Mouse (Mus musculus) ovary, postnatal 10 days (tissue): ENCODE results near the gene Pik3ap1.
"Not testable (repeated sequence)": the region's sequence is repeated elsewhere in the genome, so short reads cannot be mapped to it uniquely, and the experiment has no call there.

Experiments
- DNase-seq: peaks from one replicate; pipeline ENCODE4 v3.0.0; 2022; ENCODE audit warnings: low spot score

The Pik3ap1 gene

GRCm38 (mm10) chr19:41384922-41385508 is at the start of gene Pik3ap1:
Gene Pik3ap1 (minus strand): TSS chr19:41385102.
- no peak for DNase-seq

DNA sequence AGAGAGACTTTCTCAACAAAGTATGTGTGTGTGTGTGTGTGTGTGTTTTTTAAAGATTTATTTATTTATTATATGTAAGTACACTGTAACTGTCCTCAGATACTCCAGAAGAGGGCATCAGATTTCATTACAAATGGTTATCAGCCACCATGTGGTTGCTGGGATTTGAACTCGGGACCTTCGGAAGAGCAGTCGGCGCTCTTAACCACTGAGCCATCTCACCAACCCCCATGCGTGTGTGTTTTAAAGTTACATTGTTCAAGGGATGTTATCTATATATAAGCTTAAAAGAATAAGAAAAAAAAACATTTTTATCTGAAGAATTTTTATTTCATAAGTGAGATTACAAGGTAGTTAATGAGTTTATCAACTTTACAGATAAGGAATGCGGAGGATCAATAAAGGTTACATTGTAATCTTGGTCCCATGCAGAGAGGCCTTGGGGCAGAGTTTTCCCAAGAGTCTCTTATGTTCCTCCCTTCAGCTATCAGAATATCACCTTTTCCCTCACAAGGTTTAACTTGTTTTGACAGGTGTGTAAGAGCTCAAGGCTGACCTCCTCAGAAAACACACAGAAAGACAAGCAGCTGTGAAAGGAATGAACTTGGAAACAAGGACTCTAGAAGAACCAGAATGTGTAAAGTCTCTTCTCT is 46.7 kb upstream of the Pik3ap1 start:
- DNase-seq, result not testable (repeated sequence)

- DNase-seq, result not testable (repeated sequence)
Observed at GRCm38 (mm10) chr19:41425927-41426772, 41.2 kb upstream of the Pik3ap1 start.

- DNase-seq, result no peak
Observed at GRCm38 (mm10) chr19:41421264-41421663, 36.4 kb upstream of the Pik3ap1 start.

GRCm38 (mm10) chr19:41418786-41419185 is 33.9 kb upstream of the Pik3ap1 start:
- no peak for DNase-seq

GRCm38 (mm10) chr19:41417995-41418394 is 33.1 kb upstream of the Pik3ap1 start:
- no peak for DNase-seq

GRCm38 (mm10) chr19:41416201-41416600 is 31.3 kb upstream of the Pik3ap1 start:
- no peak for DNase-seq

- DNase-seq, result no peak
Observed at GRCm38 (mm10) chr19:41402603-41403002, 17.7 kb upstream of the Pik3ap1 start.

GRCm38 (mm10) chr19:41390856-41391255 is 6.0 kb upstream of the Pik3ap1 start:
- no peak for DNase-seq

DNA sequence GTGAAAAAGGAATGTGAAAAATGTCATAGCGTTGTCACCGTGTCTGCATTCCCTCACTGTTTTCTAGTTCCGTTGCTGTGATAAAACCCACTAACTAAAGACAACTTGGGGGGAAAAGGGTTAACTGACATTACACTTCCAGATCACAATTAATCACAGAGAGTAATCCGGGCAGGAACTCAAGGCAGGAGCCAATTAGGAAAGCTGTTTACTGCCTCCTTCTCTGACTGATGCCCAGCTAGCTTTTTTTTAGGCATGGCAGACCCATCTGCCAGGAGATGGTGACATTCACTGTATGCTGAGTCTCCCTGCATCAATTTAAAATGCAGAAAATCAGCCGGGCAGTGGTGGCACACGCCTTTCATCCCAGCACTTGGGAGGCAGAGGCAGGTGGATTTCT is 4.4 kb upstream of the Pik3ap1 start:
- no peak for DNase-seq

GRCm38 (mm10) chr19:41388242-41388641 is 3.3 kb upstream of the Pik3ap1 start:
- no peak for DNase-seq

GRCm38 (mm10) chr19:41387262-41387661 is 2.4 kb upstream of the Pik3ap1 start:
- DNase-seq, result no peak

- DNase-seq, result no peak
Observed at GRCm38 (mm10) chr19:41384406-41384851, 473 bp downstream of the Pik3ap1 start.

- no peak for DNase-seq
Observed at GRCm38 (mm10) chr19:41382391-41382978, 2.4 kb downstream of the Pik3ap1 start.

DNA sequence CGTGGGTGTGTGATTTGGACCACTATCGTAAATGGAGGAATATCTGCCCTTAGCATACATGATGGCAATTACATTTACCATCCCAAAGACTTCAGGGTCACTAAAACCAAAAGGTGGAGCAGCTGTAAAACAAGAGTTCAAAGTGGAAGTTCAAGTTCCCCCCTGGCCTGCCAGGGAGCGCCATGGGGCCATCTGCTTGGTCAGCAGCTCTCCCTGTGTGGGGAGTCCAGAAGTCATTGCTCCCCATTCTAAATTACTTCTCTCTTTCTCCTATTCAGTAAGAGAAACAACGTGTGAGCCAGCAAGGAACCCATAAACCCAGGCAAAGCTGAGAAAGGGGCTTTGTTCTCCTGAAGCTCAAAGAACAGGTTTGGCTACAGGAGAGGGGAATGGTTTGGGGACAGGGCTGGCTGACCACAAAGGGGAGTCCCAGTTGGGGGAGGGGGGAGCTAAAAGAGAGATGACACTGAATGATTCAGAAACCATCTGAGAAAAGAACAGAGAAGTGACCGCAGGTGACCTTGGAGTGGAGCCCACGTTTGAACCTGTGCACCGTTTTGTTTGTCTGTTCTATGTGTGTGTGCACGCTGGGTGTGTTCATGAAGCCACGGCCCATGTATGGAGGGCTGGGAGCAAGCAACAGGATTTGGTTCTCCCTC is 3.2 kb downstream of the Pik3ap1 start:
- DNase-seq, result no peak

DNA sequence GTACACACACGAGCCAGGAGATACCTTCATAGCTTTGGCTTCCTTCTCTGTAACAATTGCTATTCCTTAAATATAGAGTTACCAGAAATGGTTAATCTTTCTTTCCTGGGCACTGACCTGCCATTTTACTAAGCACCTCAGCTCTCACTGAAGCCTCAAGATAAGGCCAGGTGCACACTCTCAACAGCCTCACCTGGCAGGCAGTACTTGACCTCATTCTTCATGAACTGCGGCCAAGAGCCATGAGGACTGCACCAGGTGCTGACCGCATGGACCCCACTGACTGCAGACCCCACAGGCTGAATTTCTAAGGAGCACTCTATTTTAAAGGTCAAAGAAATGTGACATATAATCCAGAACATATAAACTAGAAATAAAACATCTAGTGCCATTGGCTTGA is 5.7 kb downstream of the Pik3ap1 start:
- no peak for DNase-seq

DNA sequence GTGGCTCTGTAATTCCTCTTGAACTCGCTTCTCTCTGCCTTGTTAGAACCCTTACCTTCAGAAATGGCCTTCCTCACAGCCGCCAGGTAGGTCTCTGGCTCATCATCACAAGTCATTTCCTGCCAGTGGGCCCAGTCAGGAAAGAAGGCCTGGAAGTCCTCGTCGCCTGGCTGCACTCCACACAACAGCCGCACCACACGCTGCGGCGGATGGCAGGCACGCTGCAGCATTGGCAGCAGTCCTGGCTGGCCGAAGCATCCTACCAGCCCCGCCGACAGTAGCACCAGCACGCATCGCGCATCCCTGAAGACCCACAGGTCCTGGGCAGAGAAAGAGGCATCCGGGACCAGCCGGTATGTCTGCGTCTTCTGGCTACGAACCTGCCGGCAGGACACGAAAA is 9.1 kb downstream of the Pik3ap1 start:
- no peak for DNase-seq

DNA sequence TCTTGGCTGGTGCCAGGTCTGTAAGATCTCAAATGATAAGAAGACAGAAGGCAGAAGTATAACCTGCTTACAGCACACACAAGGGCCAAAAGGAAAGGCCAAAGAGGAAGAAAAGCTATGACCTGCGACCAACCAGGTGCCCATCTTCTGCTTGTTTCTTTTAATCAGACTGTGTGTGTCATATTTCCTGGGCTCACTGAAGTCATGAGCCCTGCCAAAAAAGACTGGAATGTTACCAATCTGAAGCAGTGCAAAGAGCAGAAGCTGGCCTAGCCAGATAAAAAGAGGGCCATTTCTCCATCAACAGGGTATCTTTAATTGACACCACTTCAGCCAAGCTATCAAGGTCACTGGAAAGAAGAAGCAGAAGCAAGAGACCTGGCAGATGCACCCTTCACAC is 9.8 kb downstream of the Pik3ap1 start:
- DNase-seq, result no peak

DNA sequence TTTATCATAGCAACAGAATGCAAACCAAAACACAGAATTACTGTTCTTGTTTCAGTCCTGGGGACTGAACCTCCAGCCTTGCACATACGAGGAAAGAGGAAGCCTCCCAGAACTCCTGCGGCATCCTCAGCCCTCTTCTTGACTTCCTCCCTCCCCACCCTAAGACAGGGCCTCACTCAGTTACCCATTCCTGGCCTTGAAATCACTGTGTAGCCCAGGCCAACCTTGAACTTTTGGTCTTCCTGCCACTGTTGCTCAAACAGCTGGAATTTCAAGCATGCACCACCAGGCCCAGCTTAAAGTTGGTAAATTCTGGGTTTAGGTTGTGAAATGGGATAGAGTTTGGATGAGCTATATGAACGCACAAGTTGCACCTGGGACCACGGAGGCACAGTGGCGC is 10.2 kb downstream of the Pik3ap1 start:
- no peak for DNase-seq

DNA sequence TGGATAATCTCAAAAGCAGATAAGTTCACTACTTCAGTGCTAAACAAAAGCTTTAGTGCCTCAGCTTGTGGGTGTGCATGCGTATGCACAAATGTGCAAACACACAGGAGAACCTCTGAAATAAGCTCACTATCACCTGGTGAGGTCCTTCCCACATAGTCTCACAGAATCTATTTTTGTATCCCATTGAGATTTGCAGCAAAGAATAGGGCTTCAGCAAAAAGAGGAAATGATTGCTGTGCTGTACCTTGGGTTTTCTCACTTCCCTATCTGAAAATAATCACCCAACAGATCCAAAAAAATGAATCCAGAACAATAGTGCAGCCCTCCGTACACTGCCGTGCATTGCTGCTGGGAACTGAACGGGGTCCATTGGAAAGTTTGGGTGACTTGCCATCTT is 12.6 kb downstream of the Pik3ap1 start:
- DNase-seq, result no peak

DNA sequence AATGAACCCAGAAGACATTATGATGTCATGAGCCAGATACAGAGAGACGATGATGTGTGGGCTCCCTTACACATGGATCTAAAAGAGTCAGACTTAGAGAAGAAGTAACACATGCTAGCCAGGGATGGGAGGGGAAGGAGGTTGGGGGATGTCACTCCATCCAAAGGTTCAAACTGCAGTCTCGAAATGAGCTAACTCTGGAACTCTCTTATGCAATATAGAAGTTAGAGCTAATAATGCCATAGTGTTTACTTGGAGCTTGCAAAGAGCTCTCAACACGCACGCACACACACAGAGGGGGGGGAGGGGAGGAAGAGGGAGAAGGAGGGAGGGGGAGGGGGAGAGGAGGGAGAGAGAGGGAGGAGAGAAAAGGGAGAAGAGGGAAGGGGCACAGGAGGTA is 13.5 kb downstream of the Pik3ap1 start:
- DNase-seq, result no peak
